Mouse (Mus musculus): ENCODE data around the gene Tmem54. TPM values are rescaled to one million over a fixed set of nuclear protein-coding genes. Genes with fewer than 3 reads are reported as not detected.

The Tmem54 gene
- polyA plus RNA-seq, 2 experiments from 2014 or later: not detected

DNA sequence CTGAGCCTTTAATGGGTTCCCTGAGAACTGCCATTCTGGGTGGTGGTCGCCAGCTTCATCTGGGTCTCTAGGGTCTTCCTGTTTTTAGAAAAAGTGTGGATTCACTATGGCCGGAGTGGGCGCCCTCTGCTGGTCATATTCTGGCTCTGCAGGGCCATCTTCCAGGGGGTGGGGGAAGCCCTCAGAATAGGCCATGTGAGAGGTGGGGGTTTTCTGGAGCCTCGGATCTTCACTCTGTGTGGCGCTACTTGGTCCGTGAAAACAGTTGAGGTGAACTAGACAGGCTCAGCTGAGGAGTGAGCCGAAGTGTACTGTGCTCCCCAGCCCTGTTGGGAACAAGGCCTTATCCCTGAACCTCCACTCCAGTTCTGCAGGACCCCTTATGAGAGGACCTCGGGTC is 24.8 kb downstream of the Tmem54 start:
- ATAC-seq: peak; percentile 65

GRCm38 (mm10) chr4:129130755-129131303 is 25.5 kb downstream of the Tmem54 start:
- ATAC-seq: peak; percentile 80

DNA sequence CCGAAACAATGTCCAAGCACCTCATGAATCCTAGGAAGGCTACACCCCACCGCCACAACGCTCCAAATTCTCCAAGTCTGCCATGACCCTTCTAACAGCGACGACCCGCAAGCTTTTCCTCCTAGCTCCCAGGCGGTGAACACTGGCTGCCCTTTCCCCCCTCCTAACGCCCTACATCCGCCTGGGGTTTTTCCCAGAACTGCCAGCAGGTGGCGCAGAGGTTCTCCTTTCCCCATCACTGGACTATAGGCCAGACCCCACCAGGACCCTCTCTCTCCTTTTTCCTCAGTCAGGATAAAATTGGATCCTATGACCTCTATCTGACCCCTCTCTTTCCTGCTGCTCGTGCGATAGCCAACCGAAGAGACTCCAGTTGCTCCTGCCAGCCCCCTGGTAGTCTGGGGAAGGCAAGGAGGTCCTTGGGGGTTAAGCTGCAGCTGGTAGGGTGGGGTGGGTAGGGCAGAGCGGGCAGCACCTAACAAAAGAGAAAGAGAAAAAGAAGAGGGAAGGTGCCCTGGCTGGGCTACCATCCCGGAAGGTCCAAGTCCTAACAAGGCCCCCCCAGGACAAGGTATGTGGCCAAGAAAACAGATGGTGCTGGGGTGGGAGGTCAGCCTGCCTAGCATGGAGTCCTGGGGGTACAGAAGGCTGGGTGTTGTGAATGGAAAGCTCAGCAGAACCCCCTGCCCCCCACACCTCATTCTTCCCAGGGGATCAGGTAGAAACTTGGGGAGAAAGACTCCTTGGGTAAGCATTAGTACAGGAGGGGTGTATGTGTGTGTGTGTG is 29.6 kb downstream of the Tmem54 start:
- no peak for ATAC-seq

- no peak for ATAC-seq
Measured at GRCm38 (mm10) chr4:129135637-129136036, 30.3 kb downstream of the Tmem54 start.

GRCm38 (mm10) chr4:129136189-129136578 is 30.8 kb downstream of the Tmem54 start:
- ATAC-seq: no peak

DNA sequence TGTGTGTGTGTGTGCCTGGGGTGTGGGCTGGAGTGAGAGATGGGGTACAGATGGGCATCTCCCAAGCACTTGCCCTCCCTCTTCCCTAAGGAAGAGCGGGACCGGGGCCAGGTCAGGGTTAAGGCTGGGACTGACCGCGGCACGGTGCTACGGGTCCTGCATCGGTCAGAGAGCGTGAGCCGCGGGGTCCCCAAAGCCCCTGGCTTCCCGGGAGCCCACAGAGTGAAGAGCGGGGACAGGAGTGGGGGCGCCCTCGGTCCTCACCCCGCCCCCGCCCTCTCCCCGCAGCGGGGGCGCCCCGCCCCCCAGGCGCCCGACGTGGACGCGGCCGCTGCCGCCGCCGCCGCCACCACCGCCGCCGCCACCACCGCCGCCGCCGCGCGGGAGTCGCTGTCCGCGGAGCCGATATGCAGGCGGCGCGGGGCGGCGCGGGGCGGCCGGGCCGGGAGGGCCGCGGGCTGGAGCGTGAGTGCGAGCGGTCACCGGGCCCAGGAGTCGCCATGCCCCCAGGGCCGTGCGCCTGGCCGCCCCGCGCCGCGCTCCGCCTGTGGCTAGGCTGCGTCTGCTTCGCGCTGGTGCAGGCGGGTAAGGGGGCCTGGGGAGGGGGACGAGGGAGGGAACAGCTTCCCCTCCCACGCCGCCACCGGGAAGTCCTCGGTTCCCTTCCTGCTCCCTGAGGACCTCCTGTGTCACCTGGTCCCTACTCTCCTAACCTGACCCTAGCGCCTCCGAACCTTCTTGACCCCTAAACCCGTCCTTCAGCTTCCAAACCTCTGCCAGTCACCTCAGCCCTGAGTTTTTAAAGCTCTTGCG is 31.4 kb downstream of the Tmem54 start, which contains the start of gene Fndc5:
Gene Fndc5 (plus strand): TSS at position 421 of the 813 bp plus-strand sequence.
- ATAC-seq: no peak

GRCm38 (mm10) chr4:129137392-129138321 is 32.3 kb downstream of the Tmem54 start:
- no peak for ATAC-seq

- ATAC-seq: no peak
Measured at GRCm38 (mm10) chr4:129139642-129140041, 34.3 kb downstream of the Tmem54 start.

- ATAC-seq: no peak
Measured at GRCm38 (mm10) chr4:129140808-129141207, 35.5 kb downstream of the Tmem54 start.

DNA sequence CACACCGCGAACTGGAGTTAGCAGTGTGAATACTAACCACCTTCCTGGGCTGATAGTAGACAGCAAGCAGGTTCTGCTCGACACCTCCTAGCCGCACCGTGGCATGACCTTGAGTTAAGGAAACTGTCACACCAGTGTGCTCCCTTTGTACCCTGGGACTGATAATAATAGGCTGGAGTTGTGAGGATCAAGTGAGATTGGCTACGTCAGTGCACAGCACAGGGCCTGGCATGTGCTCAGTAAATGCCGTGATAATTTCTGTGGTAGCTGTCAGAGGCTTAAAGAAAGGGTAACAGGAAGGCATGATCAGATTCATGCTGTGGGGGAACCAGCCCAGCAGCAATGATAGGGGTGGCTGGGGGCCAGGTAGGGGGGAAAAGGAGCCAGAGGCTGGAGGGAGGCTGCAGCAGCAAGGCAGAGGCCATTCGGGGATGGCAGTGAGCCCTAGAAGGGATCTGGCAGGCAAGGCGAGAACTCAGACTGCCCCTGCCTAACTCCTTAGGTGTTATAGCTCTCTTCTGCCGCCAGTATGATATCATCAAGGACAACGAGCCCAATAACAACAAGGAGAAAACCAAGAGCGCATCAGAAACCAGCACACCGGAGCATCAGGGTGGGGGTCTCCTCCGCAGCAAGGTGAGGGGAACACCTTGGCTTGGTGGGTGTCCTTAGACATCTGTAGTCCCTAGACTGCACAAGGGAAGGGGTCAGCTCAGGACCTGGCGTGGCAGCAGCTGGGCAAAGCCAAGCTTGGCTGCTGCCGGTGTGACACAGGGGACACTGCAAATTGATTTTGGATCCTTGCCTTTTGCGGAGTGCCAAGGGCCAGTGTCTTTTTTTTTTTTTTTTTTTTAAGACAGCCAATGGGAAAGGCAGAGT is 36.5 kb downstream of the Tmem54 start:
- ATAC-seq: no peak

DNA sequence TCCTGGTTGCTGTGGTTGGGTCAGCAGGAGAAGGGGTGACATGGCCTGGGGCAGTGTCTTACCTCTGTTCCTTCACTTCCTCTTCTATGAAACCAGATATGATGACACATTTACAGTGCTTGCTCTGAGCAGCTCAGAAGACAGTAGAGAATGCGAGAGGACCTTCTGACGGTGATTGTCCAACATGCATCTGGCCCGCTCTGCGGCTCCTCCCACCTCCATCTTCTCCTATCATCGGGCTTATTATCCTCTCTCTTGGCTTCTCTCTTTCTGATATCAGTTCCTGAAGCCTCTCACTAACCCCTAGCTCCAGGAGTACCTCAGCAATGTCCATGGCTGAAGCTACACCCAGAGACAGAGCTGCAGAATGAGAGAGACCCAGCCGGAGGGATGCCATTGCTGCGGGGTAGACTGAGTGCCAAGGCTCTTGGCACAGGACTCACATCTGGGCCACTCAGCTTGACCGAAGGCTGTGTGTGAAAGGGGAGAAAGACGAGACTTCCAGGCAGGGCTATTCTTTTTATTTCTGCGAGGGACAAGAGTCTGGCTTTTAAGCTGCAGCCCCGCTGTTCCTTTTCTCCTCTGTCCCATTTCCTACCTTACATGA is 37.2 kb downstream of the Tmem54 start:
- ATAC-seq: no peak

DNA sequence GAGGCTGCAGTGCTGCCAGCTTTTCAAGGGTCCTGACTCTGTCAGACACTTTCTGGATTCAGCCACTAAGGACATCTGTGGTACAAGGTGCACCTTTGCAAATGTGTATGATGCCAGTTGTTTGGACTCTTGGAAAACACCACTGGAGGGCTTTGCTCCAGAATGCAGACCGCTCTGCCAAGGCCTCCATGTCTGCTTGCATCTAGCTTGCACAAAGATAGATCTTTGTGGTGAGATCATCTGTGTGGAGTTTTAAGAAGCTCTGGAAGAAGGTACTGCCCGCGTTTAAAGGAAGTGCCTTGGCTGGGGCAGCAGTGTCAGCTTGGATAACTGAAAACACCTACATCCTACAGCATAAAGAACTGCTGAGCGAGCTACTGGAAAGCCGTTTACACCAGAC is 38.2 kb downstream of the Tmem54 start:
- ATAC-seq: no peak

- no peak for ATAC-seq
Measured at GRCm38 (mm10) chr4:129144401-129145367, 39.3 kb downstream of the Tmem54 start.

GRCm38 (mm10) chr4:129145411-129145810 is 40.1 kb downstream of the Tmem54 start:
- ATAC-seq: no peak

DNA sequence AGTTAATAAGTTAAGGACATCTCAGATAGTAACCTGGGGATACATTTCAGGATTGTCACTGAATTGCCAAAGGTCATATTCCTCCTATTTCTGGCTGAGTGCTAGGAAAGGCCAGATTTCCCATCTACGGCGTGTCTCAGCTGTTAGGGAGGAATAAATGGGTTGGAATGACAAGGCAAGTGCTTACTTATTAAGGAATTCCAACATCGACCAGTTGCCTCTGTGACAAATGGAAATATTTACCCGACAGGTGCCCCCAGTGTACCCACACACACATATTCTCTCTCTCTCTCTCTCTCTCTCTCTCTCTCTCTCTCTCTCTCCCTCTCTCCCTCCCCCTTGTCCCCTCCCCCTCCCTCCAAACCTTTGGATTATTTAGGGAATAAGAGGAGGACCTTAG is 40.6 kb downstream of the Tmem54 start:
- no peak for ATAC-seq

GRCm38 (mm10) chr4:129146392-129146791 is 41.0 kb downstream of the Tmem54 start:
- peak; percentile 49 for ATAC-seq

GRCm38 (mm10) chr4:129147552-129148103 is 42.3 kb downstream of the Tmem54 start:
- no peak for ATAC-seq

- no peak for ATAC-seq
Measured at GRCm38 (mm10) chr4:129149321-129149720, 44.0 kb downstream of the Tmem54 start.

DNA sequence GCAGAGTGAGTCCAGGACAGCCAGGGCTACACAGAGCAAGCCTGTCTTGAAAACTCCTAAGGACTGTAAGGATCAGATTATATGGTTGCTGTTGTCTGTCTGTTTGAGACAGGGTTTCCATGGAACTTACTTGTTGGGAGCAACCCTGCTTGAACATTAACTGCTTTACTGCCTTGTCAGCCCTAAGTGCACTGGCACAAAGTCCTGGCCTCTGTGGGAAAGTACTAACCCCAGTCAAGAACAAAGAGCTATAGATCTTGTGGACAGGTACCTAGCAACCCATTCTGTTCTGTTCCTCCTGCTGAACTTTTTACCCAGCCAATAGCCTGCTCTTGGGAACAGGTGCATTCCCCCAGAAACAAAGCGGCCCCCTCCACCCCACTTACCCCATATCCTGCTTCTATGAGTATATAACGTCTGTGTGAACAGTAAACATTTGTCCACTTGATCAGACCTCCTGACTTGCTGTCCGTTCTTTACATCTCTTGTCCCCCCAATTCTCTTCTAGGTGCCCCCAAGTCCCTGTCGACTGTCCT is 46.0 kb downstream of the Tmem54 start:
- no peak for ATAC-seq

Data from activated CD4-positive, CD25-positive, alpha-beta regulatory T cell, adult 4 months (primary cell).